Mouse (Mus musculus) thymus, adult 2 months (tissue): ENCODE results near the gene Icmt. TPM values are rescaled to one million over a fixed set of nuclear protein-coding genes. Genes with fewer than 3 reads are reported as not detected.

ENCODE experiments used
- DNase-seq: peaks from one replicate; pipeline ENCODE4 v3.0.0; 2021
- H3K27ac ChIP-seq: fragments of 200-500 bp; 2 replicates; pipeline ENCODE4 v1.5.1; 2012; ENCODE audit warnings: low read length, control low read depth; ENCODE audit not compliant: control insufficient read depth, insufficient read depth
- H3K27me3 ChIP-seq: fragments of 200-500 bp; 2 replicates; pipeline ENCODE4 v1.6.1; 2012; ENCODE audit warnings: mild to moderate bottlenecking, low read length, moderate library complexity, mixed read lengths; ENCODE audit not compliant: control insufficient read depth, insufficient read depth
- H3K36me3 ChIP-seq: fragments of 200-500 bp; 2 replicates; pipeline ENCODE4 v1.6.1; 2012; ENCODE audit warnings: mild to moderate bottlenecking, low read length, moderate library complexity; ENCODE audit not compliant: control insufficient read depth, insufficient read depth
- H3K4me1 ChIP-seq: fragments of 200-500 bp; replicated peaks from 2 replicates; pipeline ENCODE4 v1.6.1; 2012; ENCODE audit warnings: low read length; ENCODE audit not compliant: control insufficient read depth, insufficient read depth
- H3K4me3 ChIP-seq: fragments of 200-500 bp; 2 replicates; pipeline ENCODE4 v1.5.1; 2012; ENCODE audit warnings: mild to moderate bottlenecking, low read length, control low read depth, moderate library complexity; ENCODE audit not compliant: control insufficient read depth, insufficient read depth
- CTCF ChIP-seq: fragments of 200-500 bp; IDR thresholded peaks from 2 replicates; pipeline ENCODE4 v1.5.1; 2012; ENCODE audit warnings: mild to moderate bottlenecking, control low read depth, low read length, moderate library complexity, borderline replicate concordance; ENCODE audit not compliant: control insufficient read depth, poor library complexity, insufficient read depth; ENCODE audit errors: extremely low read depth
- POLR2A ChIP-seq: fragments of 200-500 bp; IDR thresholded peaks from 2 replicates; pipeline ENCODE4 v1.6.1; 2012; ENCODE audit warnings: mild to moderate bottlenecking, low read length, control low read depth, moderate library complexity; ENCODE audit not compliant: control insufficient read depth, poor library complexity, insufficient read depth; ENCODE audit errors: extremely low read depth
- WGBS: fragments of 180-500 bp; shearing (Covaris S2); methylation state at CpG from one replicate; pipeline ENCODE4 v1.1.7; 2018; 5-methylcytosine and 5-hydroxymethylcytosine counted together
- polyA plus RNA-seq: library from polyadenylated mRNA; depleted of rRNA; stranded (reverse); fragments of >200 nt; gene quantifications from 2 replicates; pipeline ENCODE4 v1.2.3, GENCODE M21; 2012

Gene Icmt
- polyA plus RNA-seq, 1 experiment = 42.6 TPM

- DNase-seq = no peak
- 2% methylated on average over 11 of the region's 11 CpGs for WGBS
- TF ChIP-seq POLR2A (no peak), CTCF (no peak)
- Histone ChIP-seq H3K36me3 (peaks cover 15% of the 10 kb centered on the region), H3K4me3 (peak overlapping the region; percentile 70), H3K4me1 (peaks cover 19% of the 10 kb centered on the region), H3K27me3 (no peaks in the 10 kb centered on the region), H3K27ac (no peak overlapping the region)
These were observed 29.5 kb downstream of the Icmt start for GRCm38 (mm10) chr4:152326543-152326942.

GRCm38 (mm10) chr4:152328691-152329090, 31.7 kb downstream of the Icmt start:
- Histone ChIP-seq H3K27ac (no peak overlapping the region), H3K4me3 (no peak overlapping the region), H3K36me3 (peaks cover 31% of the 10 kb centered on the region), H3K4me1 (peaks cover 19% of the 10 kb centered on the region), H3K27me3 (no peaks in the 10 kb centered on the region)
- DNase-seq = peak; percentile 58
- WGBS = 80% methylated on average over 6 of the region's 6 CpGs
- TF ChIP-seq CTCF (peak; percentile 40; the same call in 1 of the 2 replicates), POLR2A (no peak)

- DNase-seq = peak; percentile 73
- TF ChIP-seq CTCF (peak; percentile 90), POLR2A (no peak)
- H3K4me1 ChIP-seq = no peaks in the 10 kb centered on the region
- no peaks in the 10 kb centered on the region for H3K27me3 ChIP-seq
- no peak overlapping the region for H3K27ac ChIP-seq
- WGBS = 34% methylated on average over 2 of the region's 2 CpGs
- no peak overlapping the region for H3K4me3 ChIP-seq
- peaks cover 37% of the 10 kb centered on the region for H3K36me3 ChIP-seq
These were observed 35.9 kb downstream of the Icmt start for GRCm38 (mm10) chr4:152332952-152333351.

- Histone ChIP-seq H3K36me3 (peaks cover 37% of the 10 kb centered on the region), H3K27ac (no peak overlapping the region), H3K4me3 (no peak overlapping the region), H3K4me1 (no peaks in the 10 kb centered on the region), H3K27me3 (no peaks in the 10 kb centered on the region; the same call in 1 of the 2 replicates)
- no peak for DNase-seq
- no peak for TF ChIP-seq CTCF
- no peak for TF ChIP-seq POLR2A
- WGBS = 95% methylated on average over 12 of the region's 12 CpGs
These were observed 36.6 kb downstream of the Icmt start for GRCm38 (mm10) chr4:152333587-152333986.

GRCm38 (mm10) chr4:152337772-152338171, 40.7 kb downstream of the Icmt start:
- no peak for TF ChIP-seq POLR2A
- no peak for TF ChIP-seq CTCF
- 65% methylated on average over 6 of the region's 6 CpGs for WGBS
- no peak overlapping the region for H3K4me3 ChIP-seq
- no peak overlapping the region for H3K27ac ChIP-seq
- H3K4me1 ChIP-seq = peaks cover 7% of the 10 kb centered on the region; the same call in 1 of the 2 replicates
- H3K36me3 ChIP-seq = peaks cover 13% of the 10 kb centered on the region
- H3K27me3 ChIP-seq = peaks cover 12% of the 10 kb centered on the region
- DNase-seq = no peak

- Histone ChIP-seq H3K27ac (no peak within 1 kb of the TSS), H3K36me3 (peaks cover 6% of the 10 kb centered on the region), H3K27me3 (peaks cover 16% of the 10 kb centered on the region), H3K4me1 (peaks cover 7% of the 10 kb centered on the region; the same call in 1 of the 2 replicates), H3K4me3 (no peak within 1 kb of the TSS)
- 6% methylated on average over 108 of the region's 120 CpGs for WGBS
- no peak for TF ChIP-seq CTCF
- no peak for TF ChIP-seq POLR2A
- no peak for DNase-seq
These were observed 41.6 kb downstream of the Icmt start, which contains the start of gene Chd5 for GRCm38 (mm10) chr4:152338419-152339292. TSS of gene Chd5 (plus strand) at chr4:152338651.
